Mouse (Mus musculus) MEL (cell line): ENCODE results near the gene Adam12. TPM values are rescaled to one million over a fixed set of nuclear protein-coding genes. Genes with fewer than 3 reads are reported as not detected.

Source experiments
- DNase-seq: peaks from one replicate; pipeline ENCODE4 v3.0.0; 2011; ENCODE audit warnings: low read depth, low spot score
- H3K27ac ChIP-seq: 2 replicates; pipeline ENCODE4 v1.5.1; 2012; ENCODE audit warnings: low read depth, mild to moderate bottlenecking, control low read depth, low read length, moderate library complexity; ENCODE audit not compliant: control insufficient read depth
- H3K27me3 ChIP-seq, 2 experiments: fragments of 150-350 bp in 1 of 2; sonication (generic) in 1 of 2; 2 replicates each; pipeline ENCODE4 v1.6.1; 2012; ENCODE audit warnings: low read length in 2 of 2, mild to moderate bottlenecking in 2 of 2, improper control_type of control experiment in 1 of 2, moderate library complexity in 1 of 2; ENCODE audit not compliant: insufficient read depth in 2 of 2, control insufficient read depth in 1 of 2
- H3K36me3 ChIP-seq, 2 experiments: 2 replicates each; pipeline ENCODE4 v1.6.1; 2012 to 2014; ENCODE audit warnings: low read length in 2 of 2, improper control_type of control experiment in 1 of 2, inconsistent platforms in 1 of 2, mild to moderate bottlenecking in 1 of 2; ENCODE audit not compliant: insufficient read depth in 2 of 2, control insufficient read depth in 1 of 2
- H3K4me1 ChIP-seq, 2 experiments: fragments of 150-350 bp in 1 of 2; sonication (generic) in 1 of 2; 2 replicates each; pipeline ENCODE4 v1.6.1; 2012; ENCODE audit warnings: low read length in 2 of 2, improper control_type of control experiment in 1 of 2, mild to moderate bottlenecking in 1 of 2; ENCODE audit not compliant: insufficient read depth in 2 of 2, control insufficient read depth in 1 of 2
- H3K4me3 ChIP-seq, 2 experiments: fragments of 150-350 bp in 1 of 2; sonication (generic) in 1 of 2; 2 replicates each; pipeline ENCODE4 v1.5.1; 2012; ENCODE audit warnings: low read depth in 2 of 2, low read length in 2 of 2, mild to moderate bottlenecking in 2 of 2, moderate library complexity in 2 of 2, control low read depth in 1 of 2, improper control_type of control experiment in 1 of 2; ENCODE audit not compliant: control insufficient read depth in 1 of 2, insufficient read depth in 1 of 2
- H3K79me2 ChIP-seq: 2 replicates; pipeline ENCODE4 v1.6.1; 2012; ENCODE audit warnings: mild to moderate bottlenecking, low read length, moderate library complexity; ENCODE audit not compliant: control insufficient read depth, poor library complexity, insufficient read depth
- H3K9ac ChIP-seq: 2 replicates; pipeline ENCODE4 v1.6.1; 2012; ENCODE audit warnings: low read depth, mild to moderate bottlenecking, control low read depth, low read length, moderate library complexity; ENCODE audit not compliant: control insufficient read depth, poor library complexity, severe bottlenecking
- H3K9me3 ChIP-seq: fragments of 150-350 bp; sonication (generic); replicated peaks from 2 replicates; pipeline ENCODE4 v1.6.1; 2012; ENCODE audit warnings: mild to moderate bottlenecking, low read length, improper control_type of control experiment, moderate library complexity; ENCODE audit not compliant: insufficient read depth
- BHLHE40 ChIP-seq: IDR thresholded peaks from 2 replicates; pipeline ENCODE4 v1.6.1; 2012; ENCODE audit warnings: low read depth, mild to moderate bottlenecking, inconsistent platforms, low read length, improper control_type of control experiment, borderline replicate concordance
- ETS1 ChIP-seq: IDR thresholded peaks from 2 replicates; pipeline ENCODE4 v1.6.1; 2012; ENCODE audit warnings: low read depth, mild to moderate bottlenecking, inconsistent platforms, low read length, improper control_type of control experiment, moderate library complexity
- GABPA ChIP-seq: IDR thresholded peaks from 2 replicates; pipeline ENCODE4 v1.6.1; 2012; ENCODE audit warnings: low read depth, mild to moderate bottlenecking, inconsistent platforms, low read length, improper control_type of control experiment, moderate library complexity
- GATA1 ChIP-seq: IDR thresholded peaks from 2 replicates; pipeline ENCODE4 v1.6.1; 2011; ENCODE audit warnings: low read depth, low read length, improper control_type of control experiment
- HCFC1 ChIP-seq: IDR thresholded peaks from 2 replicates; pipeline ENCODE4 v1.6.1; 2012; ENCODE audit warnings: low read depth, mild to moderate bottlenecking, inconsistent platforms, low read length, improper control_type of control experiment, moderate library complexity
- MAZ ChIP-seq: IDR thresholded peaks from 2 replicates; pipeline ENCODE4 v1.6.1; 2012; ENCODE audit warnings: low read depth, mild to moderate bottlenecking, inconsistent platforms, low read length, improper control_type of control experiment
- MYB ChIP-seq: IDR thresholded peaks from 2 replicates; pipeline ENCODE4 v1.6.1; 2011; ENCODE audit warnings: mild to moderate bottlenecking, low read depth, low read length, improper control_type of control experiment
- MYC ChIP-seq: IDR thresholded peaks from 2 replicates; pipeline ENCODE4 v1.6.1; 2011; ENCODE audit warnings: low read depth, mild to moderate bottlenecking, low read length, improper control_type of control experiment, moderate library complexity
- POLR2A ChIP-seq, 2 experiments: IDR thresholded peaks; 2 replicates each; pipeline ENCODE4 v1.6.1; 2011 to 2012; ENCODE audit warnings: low read length in 2 of 2, mild to moderate bottlenecking in 2 of 2, control low read depth in 1 of 2, improper control_type of control experiment in 1 of 2, low read depth in 1 of 2, moderate library complexity in 1 of 2; ENCODE audit not compliant: control insufficient read depth in 1 of 2, insufficient read depth in 1 of 2, poor library complexity in 1 of 2
- POLR2AphosphoS5 ChIP-seq: IDR thresholded peaks from 2 replicates; pipeline ENCODE4 v1.6.1; 2012; ENCODE audit warnings: low read depth, borderline replicate concordance, mild to moderate bottlenecking, inconsistent platforms, low read length, moderate library complexity, mixed read lengths
- RCOR1 ChIP-seq: IDR thresholded peaks from 2 replicates; pipeline ENCODE4 v1.6.1; 2012; ENCODE audit warnings: low read depth, mild to moderate bottlenecking, inconsistent platforms, low read length, improper control_type of control experiment
- SMC3 ChIP-seq: IDR thresholded peaks from 2 replicates; pipeline ENCODE4 v1.6.1; 2011; ENCODE audit warnings: low read depth, low read length, improper control_type of control experiment
- TAL1 ChIP-seq: IDR thresholded peaks from 2 replicates; pipeline ENCODE4 v1.6.1; 2012; ENCODE audit warnings: mild to moderate bottlenecking, inconsistent platforms, low read length, moderate library complexity, mixed read lengths
- TBP ChIP-seq: IDR thresholded peaks from 2 replicates; pipeline ENCODE4 v1.8.0; 2011; ENCODE audit warnings: low read depth, low read length, improper control_type of control experiment
- UBTF ChIP-seq: IDR thresholded peaks from 2 replicates; pipeline ENCODE4 v1.6.1; 2012; ENCODE audit warnings: low read depth, mild to moderate bottlenecking, inconsistent platforms, low read length, improper control_type of control experiment, moderate library complexity, borderline replicate concordance; ENCODE audit not compliant: insufficient read depth
- USF1 ChIP-seq: IDR thresholded peaks from 2 replicates; pipeline ENCODE4 v1.6.1; 2014; ENCODE audit warnings: low read depth, mild to moderate bottlenecking, inconsistent platforms, low read length, improper control_type of control experiment, moderate library complexity
- USF2 ChIP-seq, 2 experiments: IDR thresholded peaks; 2 replicates each; pipeline ENCODE4 v1.6.1; 2011 to 2012; ENCODE audit warnings: improper control_type of control experiment in 2 of 2, low read length in 2 of 2, borderline replicate concordance in 1 of 2, inconsistent platforms in 1 of 2, low read depth in 1 of 2, mild to moderate bottlenecking in 1 of 2; ENCODE audit not compliant: insufficient read depth in 1 of 2
- ZMIZ1 ChIP-seq: IDR thresholded peaks from 2 replicates; pipeline ENCODE4 v1.6.1; 2012; ENCODE audit warnings: low read depth, mild to moderate bottlenecking, inconsistent platforms, low read length, improper control_type of control experiment, moderate library complexity
- polyA plus RNA-seq, 2 experiments: library from polyadenylated mRNA; stranded (reverse) in 1 of 2; unstranded in 1 of 2; fragments of >175 nt in 1 of 2; fragments of >200 nt in 1 of 2; gene quantifications; 2 replicates each; pipeline versions ENCODE4 v1.2.1 to v1.2.4; 2012; ENCODE audit warnings: low replicate concordance in 2 of 2, low read depth in 1 of 2; ENCODE audit not compliant: insufficient read length in 2 of 2, insufficient read depth in 1 of 2, missing spikeins in 1 of 2
- total RNA-seq: library from RNA; depleted of rRNA; stranded (reverse); fragments of 300-350 nt; gene quantifications from 2 replicates; pipeline ENCODE4 v1.2.3, GENCODE M21; 2012

Gene Adam12
- total and polyA plus RNA-seq, 3 experiments, result not detected

DNA sequence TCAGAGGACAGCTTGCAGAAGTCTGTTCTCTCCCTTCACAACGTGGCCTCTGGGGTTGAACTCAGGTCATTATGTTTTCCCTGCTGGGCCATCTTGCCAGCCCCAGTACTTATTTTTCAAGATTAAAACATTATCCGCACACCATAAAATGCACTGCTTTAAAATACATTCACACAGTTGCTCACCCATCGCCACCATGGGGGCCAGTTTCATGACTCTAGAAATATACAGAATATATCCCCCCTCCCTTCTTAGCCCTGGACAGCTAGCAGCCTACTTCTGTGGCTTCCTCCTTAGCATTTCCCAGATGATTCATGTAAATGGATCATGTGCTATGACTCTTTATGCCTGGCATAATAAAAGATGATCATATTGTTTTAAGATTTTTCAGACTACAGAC is 355.8 kb downstream of the Adam12 start:
- H3K9me3 ChIP-seq, result no peaks in the 10 kb centered on the region
- H3K36me3 ChIP-seq, result no peaks in the 10 kb centered on the region
- H3K4me1 ChIP-seq, result no peaks in the 10 kb centered on the region
- no peaks in the 10 kb centered on the region for H3K27me3 ChIP-seq
- no peak overlapping the region for H3K9ac ChIP-seq
- no peaks in the 10 kb centered on the region for H3K79me2 ChIP-seq
- H3K4me3 ChIP-seq, result no peak overlapping the region
- no peak overlapping the region for H3K27ac ChIP-seq
- TF ChIP-seq GABPA (no peak), TBP (no peak), UBTF (no peak), GATA1 (no peak)
- no peak for DNase-seq

DNA sequence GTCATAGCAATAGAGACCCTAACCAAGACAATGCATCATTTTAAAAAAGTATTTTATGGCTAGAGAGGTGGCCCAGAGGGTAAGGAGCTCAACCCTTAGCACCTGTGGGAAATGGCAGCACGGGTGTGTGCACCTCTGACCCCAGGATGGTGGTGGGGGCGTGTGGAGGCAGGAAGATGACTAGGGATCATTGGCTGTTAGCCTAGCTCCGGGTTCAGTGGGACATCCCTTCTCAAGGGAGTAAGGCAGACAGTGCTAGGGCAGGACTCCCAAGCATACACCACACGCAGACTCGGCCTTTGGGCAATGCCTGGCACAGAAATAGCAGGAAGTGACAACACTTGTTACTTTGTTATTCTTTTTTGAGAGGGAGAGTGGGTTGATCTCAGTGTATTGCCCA is 359.2 kb downstream of the Adam12 start:
- Histone ChIP-seq H3K79me2 (no peaks in the 10 kb centered on the region), H3K36me3 (no peaks in the 10 kb centered on the region), H3K9ac (no peak overlapping the region), H3K27ac (no peak overlapping the region), H3K9me3 (no peaks in the 10 kb centered on the region), H3K27me3 (no peaks in the 10 kb centered on the region), H3K4me3 (no peak overlapping the region), H3K4me1 (no peaks in the 10 kb centered on the region)
- no peak for DNase-seq
- TF ChIP-seq MYC, result no peak
- no peak for TF ChIP-seq RCOR1
- TF ChIP-seq BHLHE40, result no peak
- no peak for TF ChIP-seq POLR2AphosphoS5
- TF ChIP-seq TAL1, result no peak
- TF ChIP-seq POLR2A (IDR thresholded peaks at IDR 0.05; ENCODE audit: control insufficient read depth in 1 of 2, insufficient read depth in 1 of 2, low read depth in 1 of 2, low read length in 2 of 2, poor library complexity in 1 of 2), result no peak
- no peak for TF ChIP-seq USF2 (IDR thresholded peaks at IDR 0.05; ENCODE audit: borderline replicate concordance in 1 of 2, insufficient read depth in 1 of 2, low read depth in 1 of 2, low read length in 2 of 2)
- TF ChIP-seq SMC3, result no peak
- TF ChIP-seq MYB, result no peak
- no peak for TF ChIP-seq ZMIZ1
- TF ChIP-seq USF1, result no peak
- TF ChIP-seq MAZ, result no peak
- no peak for TF ChIP-seq ETS1
- no peak for TF ChIP-seq HCFC1
